Mouse (Mus musculus): ENCODE results near the gene Foxq1. TPM values are rescaled to one million over a fixed set of nuclear protein-coding genes. Genes with fewer than 3 reads are reported as not detected.

Gene Foxq1
- polyA plus RNA-seq, 1 experiment, result 2.4 TPM

- Histone ChIP-seq H3K27me3 (ENCODE audit: control insufficient read depth, insufficient read depth, insufficient read length) (no peaks in the 10 kb centered on the region), H3K4me2 (ENCODE audit: low read depth) (no peak overlapping the region), H3K4me3 (no peak overlapping the region), H3K79me2 (ENCODE audit: control insufficient read depth, insufficient read depth) (no peaks in the 10 kb centered on the region), H3ac (ENCODE audit: control insufficient read depth, insufficient read length) (no peak overlapping the region), H3K36me3 (ENCODE audit: control insufficient read depth, insufficient read depth) (no peaks in the 10 kb centered on the region)
- TF ChIP-seq MAX (IDR thresholded peaks at IDR 0.05; ENCODE audit: low read depth) (no peak), MYOG (IDR thresholded peaks at IDR 0.05; ENCODE audit: control insufficient read depth in 1 of 3, insufficient read depth in 1 of 3, insufficient read length in 2 of 3, low read depth in 2 of 3) (no peak), POLR2A (IDR thresholded peaks at IDR 0.05; ENCODE audit: insufficient read length, low read depth) (no peak), REST (IDR thresholded peaks at IDR 0.05; ENCODE audit: insufficient read depth, insufficient read length) (no peak), USF1 (IDR thresholded peaks at IDR 0.05; ENCODE audit: low read depth) (no peak), CEBPB (IDR thresholded peaks at IDR 0.05; ENCODE audit: insufficient read depth, poor library complexity, severe bottlenecking) (no peak), E2F4 (IDR thresholded peaks at IDR 0.05; ENCODE audit: insufficient read depth) (no peak), TCF12 (IDR thresholded peaks at IDR 0.05; ENCODE audit: insufficient read depth, poor library complexity, severe bottlenecking) (no peak), POLR2AphosphoS2 (IDR thresholded peaks at IDR 0.05; ENCODE audit: insufficient read length, low read depth) (no peak), TCF3 (IDR thresholded peaks at IDR 0.05; ENCODE audit: insufficient read length, low read depth) (no peak), MYOD1 (IDR thresholded peaks at IDR 0.05; ENCODE audit: control insufficient read depth in 1 of 3, insufficient read length in 2 of 3, low read depth in 2 of 3) (no peak), SRF (IDR thresholded peaks at IDR 0.05; ENCODE audit: control insufficient read depth, insufficient read length, low read depth) (no peak)
These were observed 31.0 kb upstream of the Foxq1 start for GRCm38 (mm10) chr13:31524976-31525375.

GRCm38 (mm10) chr13:31531186-31531585, 24.7 kb upstream of the Foxq1 start:
- no peak overlapping the region for H3K4me3 ChIP-seq
- peak overlapping the region; percentile 67 for H3K4me2 ChIP-seq (ENCODE audit: low read depth)
- no peaks in the 10 kb centered on the region for H3K36me3 ChIP-seq (ENCODE audit: control insufficient read depth, insufficient read depth)
- no peaks in the 10 kb centered on the region for H3K27me3 ChIP-seq (ENCODE audit: control insufficient read depth, insufficient read depth, insufficient read length)
- no peak overlapping the region for H3ac ChIP-seq (ENCODE audit: control insufficient read depth, insufficient read length)
- TF ChIP-seq TCF3 (IDR thresholded peaks at IDR 0.05; ENCODE audit: insufficient read length, low read depth), result no peak
- no peak for TF ChIP-seq TCF12 (IDR thresholded peaks at IDR 0.05; ENCODE audit: insufficient read depth, poor library complexity, severe bottlenecking)
- TF ChIP-seq USF1 (IDR thresholded peaks at IDR 0.05; ENCODE audit: low read depth), result no peak
- no peak for TF ChIP-seq CEBPB (IDR thresholded peaks at IDR 0.05; ENCODE audit: insufficient read depth, poor library complexity, severe bottlenecking)
- no peak for TF ChIP-seq MAX (IDR thresholded peaks at IDR 0.05; ENCODE audit: low read depth)
- no peak for TF ChIP-seq POLR2A (IDR thresholded peaks at IDR 0.05; ENCODE audit: insufficient read length, low read depth)
- no peak for TF ChIP-seq MYOG (IDR thresholded peaks at IDR 0.05; ENCODE audit: control insufficient read depth in 1 of 3, insufficient read depth in 1 of 3, insufficient read length in 2 of 3, low read depth in 2 of 3)
- TF ChIP-seq MYOD1 (IDR thresholded peaks at IDR 0.05; ENCODE audit: control insufficient read depth in 1 of 3, insufficient read length in 2 of 3, low read depth in 2 of 3), result no peak
- TF ChIP-seq REST (IDR thresholded peaks at IDR 0.05; ENCODE audit: insufficient read depth, insufficient read length), result no peak
- TF ChIP-seq SRF (IDR thresholded peaks at IDR 0.05; ENCODE audit: control insufficient read depth, insufficient read length, low read depth), result no peak
- TF ChIP-seq POLR2AphosphoS2 (IDR thresholded peaks at IDR 0.05; ENCODE audit: insufficient read length, low read depth), result no peak
- no peak for TF ChIP-seq E2F4 (IDR thresholded peaks at IDR 0.05; ENCODE audit: insufficient read depth)
- no peaks in the 10 kb centered on the region for H3K79me2 ChIP-seq (ENCODE audit: control insufficient read depth, insufficient read depth)

GRCm38 (mm10) chr13:31531651-31532061, 24.3 kb upstream of the Foxq1 start:
- H3K27me3 ChIP-seq (ENCODE audit: control insufficient read depth, insufficient read depth, insufficient read length), result no peaks in the 10 kb centered on the region
- no peak overlapping the region for H3K4me3 ChIP-seq
- TF ChIP-seq POLR2A (IDR thresholded peaks at IDR 0.05; ENCODE audit: insufficient read length, low read depth) (no peak), E2F4 (IDR thresholded peaks at IDR 0.05; ENCODE audit: insufficient read depth) (no peak), MYOG (IDR thresholded peaks at IDR 0.05; ENCODE audit: control insufficient read depth in 1 of 3, insufficient read depth in 1 of 3, insufficient read length in 2 of 3, low read depth in 2 of 3) (no peak), TCF12 (IDR thresholded peaks at IDR 0.05; ENCODE audit: insufficient read depth, poor library complexity, severe bottlenecking) (no peak), MYOD1 (IDR thresholded peaks at IDR 0.05; ENCODE audit: control insufficient read depth in 1 of 3, insufficient read length in 2 of 3, low read depth in 2 of 3) (no peak), SRF (IDR thresholded peaks at IDR 0.05; ENCODE audit: control insufficient read depth, insufficient read length, low read depth) (no peak), TCF3 (IDR thresholded peaks at IDR 0.05; ENCODE audit: insufficient read length, low read depth) (no peak), CEBPB (IDR thresholded peaks at IDR 0.05; ENCODE audit: insufficient read depth, poor library complexity, severe bottlenecking) (no peak), POLR2AphosphoS2 (IDR thresholded peaks at IDR 0.05; ENCODE audit: insufficient read length, low read depth) (no peak), USF1 (IDR thresholded peaks at IDR 0.05; ENCODE audit: low read depth) (no peak), REST (IDR thresholded peaks at IDR 0.05; ENCODE audit: insufficient read depth, insufficient read length) (no peak), MAX (IDR thresholded peaks at IDR 0.05; ENCODE audit: low read depth) (no peak)
- no peak overlapping the region for H3ac ChIP-seq (ENCODE audit: control insufficient read depth, insufficient read length)
- H3K36me3 ChIP-seq (ENCODE audit: control insufficient read depth, insufficient read depth), result no peaks in the 10 kb centered on the region
- H3K79me2 ChIP-seq (ENCODE audit: control insufficient read depth, insufficient read depth), result no peaks in the 10 kb centered on the region
- H3K4me2 ChIP-seq (ENCODE audit: low read depth), result peak overlapping the region; percentile 67

GRCm38 (mm10) chr13:31534726-31535125, 21.2 kb upstream of the Foxq1 start:
- H3K36me3 ChIP-seq (ENCODE audit: control insufficient read depth, insufficient read depth), result no peaks in the 10 kb centered on the region
- no peak overlapping the region for H3K4me3 ChIP-seq
- H3K4me2 ChIP-seq (ENCODE audit: low read depth), result no peak overlapping the region
- H3K27me3 ChIP-seq (ENCODE audit: control insufficient read depth, insufficient read depth, insufficient read length), result no peaks in the 10 kb centered on the region
- no peaks in the 10 kb centered on the region for H3K79me2 ChIP-seq (ENCODE audit: control insufficient read depth, insufficient read depth)
- H3ac ChIP-seq (ENCODE audit: control insufficient read depth, insufficient read length), result no peak overlapping the region
- TF ChIP-seq USF1 (IDR thresholded peaks at IDR 0.05; ENCODE audit: low read depth) (no peak), MAX (IDR thresholded peaks at IDR 0.05; ENCODE audit: low read depth) (no peak), E2F4 (IDR thresholded peaks at IDR 0.05; ENCODE audit: insufficient read depth) (no peak), CEBPB (IDR thresholded peaks at IDR 0.05; ENCODE audit: insufficient read depth, poor library complexity, severe bottlenecking) (no peak), SRF (IDR thresholded peaks at IDR 0.05; ENCODE audit: control insufficient read depth, insufficient read length, low read depth) (no peak), MYOG (IDR thresholded peaks at IDR 0.05; ENCODE audit: control insufficient read depth in 1 of 3, insufficient read depth in 1 of 3, insufficient read length in 2 of 3, low read depth in 2 of 3) (no peak), TCF12 (IDR thresholded peaks at IDR 0.05; ENCODE audit: insufficient read depth, poor library complexity, severe bottlenecking) (no peak), POLR2A (IDR thresholded peaks at IDR 0.05; ENCODE audit: insufficient read length, low read depth) (no peak)
